Mouse (Mus musculus) Patski (cell line): ENCODE measurements around the gene Gm7029. TPM values are rescaled to one million over a fixed set of nuclear protein-coding genes. Genes with fewer than 3 reads are reported as not detected.
"Not testable (repeated sequence)": the region's sequence is repeated elsewhere in the genome, so short reads cannot be mapped to it uniquely, and the experiment has no call there.

Experiments used
- ATAC-seq: fragments of 100-300 bp; one replicate; pipeline ENCODE4 v1.8.0; 2021
- CTCF ChIA-PET: fragments of 350-600 bp; sonication (Branson Sonifier 250); formaldehyde crosslinking; loops from one replicate; lab custom pipeline; 2022; ENCODE audit warnings: inconsistent platforms; lab: Charles Lee
- POLR2A ChIA-PET: fragments of 350-600 bp; sonication (Branson Sonifier 250); formaldehyde crosslinking; loops from one replicate; lab custom pipeline; 2022; ENCODE audit warnings: antibody characterized with exemption, inconsistent platforms; lab: Charles Lee
- DNase-seq: peaks from one replicate; pipeline ENCODE4 v3.0.0-alpha.2; 2011; ENCODE audit warnings: low read depth, low spot score
- H3K27me3 ChIP-seq: fragments of 371-371 bp; one replicate; pipeline ENCODE4 v1.5.1; 2021
- CTCF ChIP-seq: fragments of 100-300 bp; IDR thresholded peaks from one replicate; pipeline ENCODE4 v1.5.1; 2021
- in situ Hi-C: fragments of 300-500 bp; cut with MboI; formaldehyde crosslinking; loops from 3 replicates; pipeline ENCODE4 v1.11.1; 2018; ENCODE audit warnings: low pct_unique_long_range_greater_than_20kb, mixed read lengths
- polyA plus RNA-seq: library from polyadenylated mRNA; unstranded; gene quantifications from one replicate; pipeline ENCODE4 v1.2.3, GENCODE M21; 2021

The Gm7029 gene
- not detected for polyA plus RNA-seq

DNA sequence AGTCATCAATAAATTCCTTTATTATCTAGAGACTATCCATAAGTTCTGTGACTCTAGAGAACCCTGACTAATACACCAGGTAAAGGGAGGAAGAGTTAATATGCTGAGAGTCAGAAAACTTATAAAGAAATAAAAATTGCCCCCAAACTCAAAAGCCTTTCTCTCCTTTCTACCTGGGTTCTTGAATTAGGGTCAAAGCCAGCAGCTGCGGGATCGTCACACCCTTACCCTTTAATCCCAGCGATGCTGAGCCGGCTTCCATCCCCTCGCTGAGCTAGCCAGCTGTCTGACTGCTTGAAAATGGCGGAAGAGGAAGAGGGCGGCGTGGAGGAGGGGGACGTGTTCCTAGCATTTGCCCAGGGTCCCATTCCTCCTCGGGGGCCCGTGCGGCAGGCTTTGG lies at the start of gene Gm7029:
TSS of gene Gm7029 (plus strand) at position 301 of the 400 bp plus-strand sequence.
- CTCF ChIA-PET, ATAC-seq, in situ Hi-C loops, H3K27me3 ChIP-seq, DNase-seq, POLR2A ChIA-PET: not testable (repeated sequence)

DNA sequence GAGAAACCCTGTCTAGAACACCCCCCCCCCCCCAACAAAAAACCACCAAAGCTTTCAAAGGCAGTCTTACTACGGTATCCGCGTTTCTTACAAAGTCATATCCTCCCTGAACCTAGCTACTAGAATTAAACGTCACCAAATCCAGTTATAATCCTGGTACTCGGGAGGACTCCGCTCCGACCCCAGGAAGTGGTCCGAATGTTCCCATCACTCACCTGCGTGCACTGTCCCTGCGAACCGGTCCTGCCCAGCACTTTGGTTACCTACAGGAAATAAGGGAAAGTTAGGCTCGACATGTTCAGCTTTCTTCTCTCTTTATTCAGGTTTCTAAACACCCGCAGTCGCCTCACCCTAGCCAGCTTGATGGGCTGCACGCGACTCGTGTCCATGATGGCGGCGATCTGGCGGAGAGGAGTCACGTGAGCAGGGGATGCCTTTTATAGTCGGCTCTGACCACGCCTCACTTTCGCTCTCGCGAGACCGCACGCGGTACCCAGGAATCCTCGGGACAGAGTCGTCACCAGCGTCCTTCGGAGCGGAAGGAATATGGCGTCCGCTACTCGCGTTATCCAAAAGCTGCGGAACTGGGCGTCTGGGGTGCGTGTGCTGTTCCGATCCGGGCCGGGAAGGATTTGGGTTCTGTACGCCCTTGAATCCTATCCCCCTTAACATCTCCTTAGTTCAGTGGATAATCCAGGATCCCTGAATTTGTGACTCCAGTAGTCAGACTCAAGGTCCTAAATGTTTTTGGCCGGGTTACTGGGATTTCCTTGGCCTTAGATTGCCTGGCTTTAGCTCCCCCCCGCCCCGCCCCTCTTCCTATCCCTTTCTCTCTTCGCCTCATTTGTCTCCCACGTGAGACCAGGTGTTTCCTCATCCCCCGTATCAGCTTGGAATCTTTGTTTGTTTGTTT lies 49.3 kb upstream of the Gm7029 start, which contains the start of the genes Rps28 and Ndufa7:
TSS of gene Rps28 (minus strand) at position 479 of the 913 bp plus-strand sequence.
TSS of gene Ndufa7 (plus strand) at position 489 of the 913 bp plus-strand sequence.
- POLR2A ChIA-PET = interaction anchor here (0.6 to 3.0 kb wide), 5 partner anchors 10 to 123 kb away, joined by 3 to 11 read pairs (median 6); partner anchors contain the start of gene Cd320
- TF ChIP-seq CTCF = no peak
- in situ Hi-C loops = loop anchor here (10.0 kb wide), 1 partner anchor 290 kb away; no protein-coding TSS in a partner anchor
- DNase-seq (peak; percentile 84), ATAC-seq (peak; percentile 76)
- CTCF ChIA-PET = interaction anchor here (1.0 kb wide), 1 partner anchor 11 kb away, joined by 3 read pairs; no protein-coding TSS in a partner anchor
- no peaks in the 10 kb centered on the region for H3K27me3 ChIP-seq

DNA sequence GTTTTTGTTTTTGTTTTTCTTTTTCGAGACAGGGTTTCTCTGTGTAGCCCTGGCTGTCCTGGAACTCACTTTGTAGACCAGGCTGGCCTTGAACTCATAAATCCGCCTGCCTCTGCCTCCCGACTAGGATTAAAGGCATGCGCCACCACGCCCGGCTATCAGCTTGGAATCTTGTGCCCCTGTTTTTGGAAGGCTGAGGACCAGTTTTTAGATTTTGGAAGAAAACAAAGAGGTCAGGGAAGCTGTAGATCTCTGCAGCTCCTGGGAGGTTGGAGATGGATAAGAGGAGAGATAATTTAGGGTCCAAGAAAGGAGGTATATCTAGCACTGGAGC lies 48.7 kb upstream of the Gm7029 start:
- CTCF ChIA-PET = not testable (repeated sequence)

DNA sequence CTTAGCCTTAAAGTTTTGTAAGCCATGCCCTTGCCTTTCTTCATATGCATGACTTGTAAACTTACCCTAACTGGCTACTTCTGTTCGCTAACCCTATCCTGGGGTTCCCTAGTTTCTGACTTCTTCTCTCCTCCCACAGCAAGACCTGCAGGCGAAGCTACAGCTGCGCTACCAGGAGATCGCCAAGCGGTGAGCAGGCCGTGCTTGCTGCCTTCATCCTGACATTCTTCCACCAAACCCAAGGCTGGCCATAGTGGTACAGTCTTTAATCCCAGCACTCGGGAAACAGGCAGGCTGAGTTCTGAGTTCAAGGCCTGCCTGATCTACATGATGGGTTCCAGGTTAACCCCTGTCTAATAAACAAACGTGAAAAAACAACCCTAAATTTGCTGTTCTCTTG lies 48.2 kb upstream of the Gm7029 start:
- ChIA-PET CTCF (interaction anchor here (1.9 kb wide), 1 partner anchor 12 kb away, joined by 6 read pairs; no protein-coding TSS in a partner anchor), POLR2A (interaction anchor here (0.6 to 3.0 kb wide), 4 partner anchors 13 to 120 kb away, joined by 3 to 11 read pairs (median 5); partner anchors contain the start of gene Cd320)
- H3K27me3 ChIP-seq = no peaks in the 10 kb centered on the region
- ATAC-seq (no peak), DNase-seq (no peak)
- no peak for TF ChIP-seq CTCF
- in situ Hi-C loops = loop anchor here (5.0 to 10.0 kb wide), 2 partner anchors 291 to 383 kb away; no protein-coding TSS in a partner anchor

More for the DNA sequence above, 48.7 kb upstream of the Gm7029 start:
- DNase-seq, ATAC-seq, H3K27me3 ChIP-seq: not testable (repeated sequence)
- in situ Hi-C loops = loop anchor here (5.0 to 10.0 kb wide), 2 partner anchors 290 to 383 kb away; no protein-coding TSS in a partner anchor
- POLR2A ChIA-PET = interaction anchor here (0.6 to 3.0 kb wide), 4 partner anchors 12 to 120 kb away, joined by 3 to 11 read pairs (median 5); partner anchors contain the start of gene Cd320

DNA sequence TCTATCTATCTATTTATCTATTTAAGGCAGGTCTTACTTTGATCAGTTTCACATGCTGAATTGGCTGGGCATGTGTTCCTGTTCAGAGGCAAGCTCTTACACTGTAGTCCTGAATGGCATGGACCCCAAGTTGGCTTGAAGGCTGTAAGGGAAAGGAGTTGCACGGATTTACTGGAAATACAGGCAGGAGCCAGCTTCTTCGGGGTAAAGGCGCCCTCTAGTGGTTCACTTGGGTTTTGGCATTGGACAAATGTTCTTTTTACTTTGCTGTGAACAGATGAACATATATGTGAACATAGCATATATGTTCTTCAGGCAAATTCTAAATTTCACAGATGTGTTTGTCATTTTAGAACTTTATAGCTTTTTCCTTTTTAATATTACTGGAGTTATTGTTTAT lies 46.8 kb upstream of the Gm7029 start:
- no peak for DNase-seq
- no peak for TF ChIP-seq CTCF
- POLR2A ChIA-PET = no interaction called here
- CTCF ChIA-PET = interaction anchor here (0.7 to 4.6 kb wide), 11 partner anchors 14 to 863 kb away, joined by 3 to 18 read pairs (median 4); partner anchors contain the start of genes Cd320 and Kank3
- ATAC-seq = no peak
- in situ Hi-C loops = loop anchor here (5.0 to 10.0 kb wide), 2 partner anchors 292 to 385 kb away; no protein-coding TSS in a partner anchor
- H3K27me3 ChIP-seq = no peaks in the 10 kb centered on the region

DNA sequence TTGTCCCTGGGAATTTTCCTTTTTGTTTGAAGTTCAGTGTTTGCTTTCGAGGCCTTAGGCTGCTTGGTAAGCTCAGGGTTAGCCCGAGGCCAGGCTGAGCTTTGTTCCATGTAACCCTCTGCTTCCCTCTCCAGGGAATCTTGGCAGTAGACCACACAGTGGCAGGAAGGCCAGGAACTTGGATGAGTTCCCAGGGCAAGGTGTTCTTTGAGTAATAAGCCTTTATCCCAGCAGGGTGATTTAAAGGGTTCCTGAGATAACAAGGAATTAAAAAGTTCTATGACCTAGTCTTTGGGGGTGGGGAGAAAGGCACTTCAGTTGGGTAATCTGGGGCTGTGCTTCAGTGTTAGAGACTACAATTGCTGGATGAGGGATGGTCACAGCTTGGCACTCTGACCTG lies 44.7 kb upstream of the Gm7029 start:
- ATAC-seq = peak; percentile 59
- in situ Hi-C loops = loop anchor here (5.0 to 10.0 kb wide), 2 partner anchors 294 to 387 kb away; no protein-coding TSS in a partner anchor
- DNase-seq = peak; percentile 68
- ChIA-PET CTCF (interaction anchor here (1.3 to 4.6 kb wide), 2 partner anchors 12 to 50 kb away, joined by 4 to 18 read pairs; no protein-coding TSS in a partner anchor), POLR2A (no interaction called here)
- H3K27me3 ChIP-seq = no peaks in the 10 kb centered on the region
- peak; percentile 5 for TF ChIP-seq CTCF

DNA sequence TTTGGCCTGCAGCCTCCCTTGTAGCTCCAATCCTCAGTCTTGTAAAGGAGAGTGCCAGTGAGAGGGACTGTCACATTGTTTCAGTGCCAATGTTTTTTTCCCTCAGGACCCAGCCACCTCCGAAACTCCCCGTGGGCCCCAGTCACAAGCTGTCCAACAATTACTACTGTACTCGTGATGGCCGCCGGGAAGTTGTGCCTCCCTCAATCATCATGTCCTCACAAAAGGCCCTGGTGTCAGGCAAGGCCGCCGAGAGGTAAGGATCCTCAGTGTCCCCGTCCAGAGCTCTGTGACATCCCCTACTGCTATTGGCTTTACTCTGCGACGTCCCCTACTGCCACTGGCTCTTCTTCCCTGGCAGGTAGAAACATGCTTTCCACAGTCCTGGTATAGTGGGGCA lies 44.1 kb upstream of the Gm7029 start:
- ChIA-PET POLR2A (interaction anchor here (1.2 kb wide), 1 partner anchor 13 kb away, joined by 3 read pairs; the partner anchor contains the start of gene Cd320), CTCF (interaction anchor here (1.2 to 4.6 kb wide), 3 partner anchors 11 to 51 kb away, joined by 3 to 18 read pairs (median 4); no protein-coding TSS in a partner anchor)
- in situ Hi-C loops = loop anchor here (5.0 to 10.0 kb wide), 2 partner anchors 295 to 387 kb away; no protein-coding TSS in a partner anchor
- DNase-seq = no peak
- ATAC-seq = no peak
- no peaks in the 10 kb centered on the region for H3K27me3 ChIP-seq
- TF ChIP-seq CTCF = no peak

DNA sequence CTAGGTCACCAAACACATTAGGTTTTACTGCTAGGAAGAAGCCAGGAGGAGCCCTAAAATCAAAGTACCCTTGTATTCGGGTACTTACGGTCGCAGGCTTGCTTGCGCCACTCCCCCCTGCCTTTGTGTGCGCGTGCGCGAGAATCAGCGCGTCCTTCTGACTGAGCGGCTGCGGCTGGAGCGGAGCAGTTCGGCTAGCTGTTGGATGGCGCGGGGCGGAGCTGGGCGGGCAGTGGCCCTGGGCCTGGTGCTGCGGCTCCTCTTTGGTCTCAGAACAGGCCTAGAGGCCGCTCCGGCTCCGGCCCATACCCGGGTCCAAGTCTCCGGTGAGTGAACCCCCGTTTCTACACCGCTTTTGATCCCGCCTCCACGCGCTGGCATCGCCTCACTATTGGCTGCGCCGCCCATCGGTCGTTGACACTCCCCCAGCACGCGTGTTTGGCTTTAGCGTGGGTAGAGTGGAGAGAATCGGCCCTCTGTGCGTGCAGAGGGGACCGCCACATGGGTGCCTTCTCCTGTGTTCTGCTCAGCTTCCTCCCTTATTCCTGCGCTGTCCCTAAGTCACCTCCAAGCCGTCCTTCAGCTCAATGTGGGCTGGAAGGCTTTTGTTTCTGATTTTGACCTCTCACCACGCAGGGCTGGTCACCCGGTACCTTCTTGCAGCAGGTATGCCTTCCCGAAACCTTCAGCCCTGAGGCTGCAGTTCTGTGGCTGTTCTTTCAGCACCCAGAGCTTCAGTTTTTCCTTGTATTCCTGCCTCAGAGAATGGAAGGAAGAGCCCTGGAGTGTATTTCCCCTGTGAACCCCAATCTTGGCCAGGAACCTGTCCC lies 30.5 kb upstream of the Gm7029 start, which contains the start of gene Cd320:
TSS of gene Cd320 (plus strand) at position 126 of the 830 bp plus-strand sequence.
- ATAC-seq (peak; percentile 92), DNase-seq (peak; percentile 61)
- in situ Hi-C loops = no loop called here
- no peak for TF ChIP-seq CTCF
- H3K27me3 ChIP-seq = no peaks in the 10 kb centered on the region
- ChIA-PET POLR2A (interaction anchor here (0.9 to 1.8 kb wide), 2 partner anchors 13 to 18 kb away, joined by 3 to 6 read pairs; partner anchors contain the start of genes Ndufa7 and Rps28), CTCF (interaction anchor here (0.6 to 1.3 kb wide), 2 partner anchors 9 to 17 kb away, joined by 3 read pairs; no protein-coding TSS in a partner anchor)

DNA sequence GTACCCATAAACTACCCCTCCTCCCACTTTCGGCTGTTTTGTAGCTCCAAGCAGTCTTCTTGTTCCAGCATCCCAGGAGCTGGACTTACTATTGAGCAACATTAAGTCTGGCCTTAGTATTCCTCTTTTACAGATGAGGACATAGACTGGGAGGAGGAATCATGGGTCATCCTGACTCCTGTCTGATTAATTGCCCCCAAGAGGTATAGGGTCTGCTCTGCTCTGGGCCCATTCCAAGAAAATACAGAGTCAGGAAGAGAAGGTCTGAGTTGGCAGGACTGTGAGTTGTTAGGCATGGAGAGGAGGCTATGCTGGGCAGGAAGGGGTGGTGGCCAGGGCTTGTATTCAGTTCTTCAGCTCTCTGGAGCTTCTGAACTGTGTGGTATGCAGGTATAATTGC lies 29.4 kb upstream of the Gm7029 start:
- in situ Hi-C loops = no loop called here
- no peak for TF ChIP-seq CTCF
- ChIA-PET POLR2A (interaction anchor here (0.6 to 1.8 kb wide), 2 partner anchors 9 to 19 kb away, joined by 4 to 6 read pairs; partner anchors contain the start of genes Ndufa7 and Rps28), CTCF (interaction anchor here (0.9 to 1.3 kb wide), 2 partner anchors 8 to 21 kb away, joined by 3 read pairs; no protein-coding TSS in a partner anchor)
- no peaks in the 10 kb centered on the region for H3K27me3 ChIP-seq
- DNase-seq = no peak
- no peak for ATAC-seq
